Mouse (Mus musculus) left cerebral cortex, postnatal 14 days (tissue): Measurements from ENCODE around the gene Arhgap35. TPM values are rescaled to one million over a fixed set of nuclear protein-coding genes. Genes with fewer than 3 reads are reported as not detected.

Source experiments
- DNase-seq, 2 experiments: peaks; one replicate each; pipeline ENCODE4 v3.0.0; 2021 to 2022; ENCODE audit warnings: low spot score in 2 of 2, mixed read lengths in 1 of 2
- intact Hi-C: fragments of 180-260 bp; cut with DNase I; formaldehyde crosslinking; loops from one replicate; pipeline ENCODE4 v1.15.1; 2025
- total RNA-seq, 2 experiments: library from RNA; stranded (reverse); gene quantifications; 2 replicates each; pipeline ENCODE4 v1.2.3; 2021

Arhgap35 gene
- total RNA-seq, 2 experiments from 2014 or later: 138 to 148 TPM

GRCm38 (mm10) chr7:16476600-16476989 lies 138.2 kb downstream of the Arhgap35 start:
- intact Hi-C loops: no loop called here
- DNase-seq: no peak

GRCm38 (mm10) chr7:16475764-16476599 lies 138.8 kb downstream of the Arhgap35 start:
- intact Hi-C loops: no loop called here
- DNase-seq: no peak

GRCm38 (mm10) chr7:16475321-16475720 lies 139.5 kb downstream of the Arhgap35 start:
- intact Hi-C loops: no loop called here
- no peak for DNase-seq

- no peak for DNase-seq
- intact Hi-C loops: no loop called here
Observed at GRCm38 (mm10) chr7:16474445-16474844, 140.3 kb downstream of the Arhgap35 start.

- intact Hi-C loops: no loop called here
- DNase-seq: no peak
Observed at GRCm38 (mm10) chr7:16473847-16474246, 140.9 kb downstream of the Arhgap35 start.

- DNase-seq: no peak
- intact Hi-C loops: no loop called here
Observed at GRCm38 (mm10) chr7:16472116-16472709, 142.6 kb downstream of the Arhgap35 start.

- no peak for DNase-seq
- intact Hi-C loops: no loop called here
Observed at GRCm38 (mm10) chr7:16471549-16471948, 143.2 kb downstream of the Arhgap35 start.

GRCm38 (mm10) chr7:16468115-16468514 lies 146.7 kb downstream of the Arhgap35 start:
- intact Hi-C loops: loop anchor here (10.0 kb wide), 2 partner anchors 173 to 267 kb away; partner anchors contain the start of gene Ap2s1

GRCm38 (mm10) chr7:16466565-16466964 lies 148.2 kb downstream of the Arhgap35 start:
- intact Hi-C loops: loop anchor here (10.0 kb wide), 2 partner anchors 172 to 268 kb away; partner anchors contain the start of gene Ap2s1

More at GRCm38 (mm10) chr7:16468115-16468514, 146.7 kb downstream of the Arhgap35 start:
- no peak for DNase-seq

GRCm38 (mm10) chr7:16465568-16465967 lies 149.2 kb downstream of the Arhgap35 start:
- DNase-seq: no peak
- intact Hi-C loops: loop anchor here (2.0 to 10.0 kb wide), 5 partner anchors 25 to 269 kb away; partner anchors contain the start of gene Ap2s1

More at GRCm38 (mm10) chr7:16466565-16466964, 148.2 kb downstream of the Arhgap35 start:
- DNase-seq: peak; percentile 28 to 70

GRCm38 (mm10) chr7:16465160-16465559 lies 149.6 kb downstream of the Arhgap35 start:
- intact Hi-C loops: loop anchor here (2.0 to 10.0 kb wide), 5 partner anchors 26 to 270 kb away; partner anchors contain the start of gene Ap2s1
- DNase-seq: peak; percentile 56 to 79

GRCm38 (mm10) chr7:16463214-16463613 lies 151.6 kb downstream of the Arhgap35 start:
- intact Hi-C loops: loop anchor here (10.0 kb wide), 2 partner anchors 168 to 272 kb away; partner anchors contain the start of gene Ap2s1
- peak; percentile 81 to 88 for DNase-seq

- intact Hi-C loops: loop anchor here (10.0 kb wide), 2 partner anchors 167 to 273 kb away; partner anchors contain the start of gene Ap2s1
- no peak for DNase-seq
Observed at GRCm38 (mm10) chr7:16461705-16462104, 153.1 kb downstream of the Arhgap35 start.

- no peak for DNase-seq
- intact Hi-C loops: loop anchor here (10.0 kb wide), 2 partner anchors 166 to 274 kb away; partner anchors contain the start of gene Ap2s1
Observed at GRCm38 (mm10) chr7:16461151-16461550, 153.6 kb downstream of the Arhgap35 start.

- no peak for DNase-seq
- intact Hi-C loops: loop anchor here (10.0 kb wide), 2 partner anchors 166 to 274 kb away; partner anchors contain the start of gene Ap2s1
Observed at GRCm38 (mm10) chr7:16460566-16460965, 154.2 kb downstream of the Arhgap35 start.

GRCm38 (mm10) chr7:16456289-16456688 lies 158.5 kb downstream of the Arhgap35 start:
- no peak for DNase-seq
- intact Hi-C loops: no loop called here

- DNase-seq: no peak
Observed at GRCm38 (mm10) chr7:16455016-16455415, 159.8 kb downstream of the Arhgap35 start.

GRCm38 (mm10) chr7:16453118-16453711 lies 161.6 kb downstream of the Arhgap35 start:
- intact Hi-C loops: no loop called here
- DNase-seq: peak; percentile 74 to 82

More at GRCm38 (mm10) chr7:16455016-16455415, 159.8 kb downstream of the Arhgap35 start:
- intact Hi-C loops: no loop called here

GRCm38 (mm10) chr7:16452587-16453073 lies 162.2 kb downstream of the Arhgap35 start, which contains the start of gene Tmem160:
Gene Tmem160 (plus strand): TSS chr7:16452779.
- intact Hi-C loops: no loop called here
- peak; percentile 90 to 98 for DNase-seq
